Mouse (Mus musculus) fibroblast of lung, adult 2 months (primary cell): ENCODE data around the gene Atg16l2.

Experiments
- DNase-seq: peaks from one replicate; pipeline ENCODE4 v3.0.0-alpha.2; 2011; ENCODE audit warnings: low read depth

The Atg16l2 gene

DNA sequence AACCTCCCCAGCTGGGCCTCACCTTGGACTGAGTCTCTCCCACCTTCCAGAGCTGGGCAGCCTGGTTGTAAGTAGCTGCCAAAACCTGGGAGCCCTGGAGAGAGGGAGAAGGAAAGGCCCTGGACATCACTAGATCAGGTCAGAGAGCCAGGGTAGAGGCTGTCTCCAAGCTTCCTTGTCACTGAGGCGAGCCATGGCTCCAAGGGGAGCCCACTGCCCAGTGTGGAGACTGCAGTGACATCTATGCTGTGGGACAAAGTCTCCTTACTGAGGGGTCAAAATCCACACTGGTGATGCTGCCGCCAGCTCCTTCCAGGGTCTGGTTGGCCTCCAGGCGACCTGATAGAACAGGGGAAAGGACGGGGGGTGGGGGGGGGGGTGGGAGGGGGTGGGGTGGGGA is 10.0 kb downstream of the Atg16l2 start:
- DNase-seq = no peak

DNA sequence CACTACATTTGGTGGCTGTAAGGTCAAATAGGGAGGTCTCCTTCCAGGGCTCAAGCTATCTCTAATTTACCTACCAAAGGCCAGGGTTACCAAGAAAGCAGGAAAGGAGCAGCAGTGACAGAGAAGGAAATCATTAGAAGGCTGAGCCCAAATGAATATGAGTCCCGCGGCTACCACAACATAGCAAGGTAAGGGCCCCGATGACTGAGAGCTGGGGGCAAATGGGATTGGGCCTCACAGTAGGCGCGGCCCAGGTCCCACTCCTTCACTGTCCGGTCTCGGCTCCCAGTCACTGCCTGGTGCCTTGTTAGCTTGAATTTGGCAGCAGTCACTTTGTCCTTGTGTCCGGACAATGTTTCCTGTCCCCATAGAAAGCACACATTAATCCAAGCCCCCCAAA is 10.4 kb downstream of the Atg16l2 start:
- no peak for DNase-seq

DNA sequence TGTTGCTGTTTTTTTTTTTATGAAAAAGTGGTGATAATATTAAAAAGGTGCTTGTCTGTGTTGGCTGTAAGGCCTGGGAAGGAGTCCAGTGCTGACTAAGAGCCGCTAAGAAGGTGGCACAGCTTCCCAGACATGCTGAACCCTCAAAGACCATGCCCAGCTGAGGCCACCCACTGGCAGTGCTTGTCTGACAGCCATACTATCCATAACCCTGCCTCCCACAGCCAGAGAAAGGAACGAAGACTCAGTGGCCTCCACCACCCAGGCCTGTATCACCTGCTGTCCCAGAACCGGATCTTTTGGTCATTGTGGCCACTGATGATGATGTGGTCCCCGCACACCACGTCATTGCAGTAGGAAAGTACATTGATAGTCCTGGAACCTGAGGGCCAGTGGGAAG is 10.8 kb downstream of the Atg16l2 start:
- no peak for DNase-seq

DNA sequence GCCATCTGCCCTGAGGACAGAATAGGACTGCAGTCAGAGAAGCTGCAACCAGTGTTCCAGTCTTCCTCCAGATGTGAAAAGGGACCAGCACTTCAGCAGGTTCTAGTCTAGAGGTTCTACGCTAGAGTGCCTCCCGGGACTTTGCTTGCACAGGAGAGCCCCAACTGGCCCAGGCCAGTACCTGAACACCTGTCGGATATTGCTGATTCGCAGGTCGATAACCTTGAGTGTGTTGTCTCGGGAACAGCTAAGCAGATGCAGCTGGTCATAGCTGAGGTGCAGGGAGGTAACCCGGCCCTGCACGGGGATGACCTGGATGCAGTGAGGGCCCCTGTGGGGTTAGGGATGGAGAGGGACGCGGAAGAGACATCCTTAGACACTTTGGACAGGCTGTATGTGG is 11.7 kb downstream of the Atg16l2 start:
- DNase-seq = no peak

DNA sequence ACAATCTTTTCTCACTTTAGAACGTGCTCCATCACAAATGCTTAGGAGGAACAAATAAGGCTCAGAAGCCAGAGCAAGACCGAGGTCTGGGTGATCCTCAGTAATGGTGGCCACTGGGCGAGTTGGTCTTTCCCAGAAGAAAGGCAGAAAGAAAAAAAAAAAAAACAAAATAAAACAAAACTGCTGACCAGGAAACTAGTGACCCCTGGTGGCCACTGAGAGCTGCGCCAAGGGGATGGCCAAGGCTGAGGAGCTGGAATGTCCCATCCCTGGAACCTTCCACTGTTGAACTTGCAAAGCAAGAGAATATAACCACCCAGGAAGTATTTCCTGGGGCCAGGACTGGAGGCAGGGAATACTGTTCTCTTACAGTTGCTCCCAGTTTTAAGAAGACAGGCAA is 13.6 kb downstream of the Atg16l2 start:
- no peak for DNase-seq

DNA sequence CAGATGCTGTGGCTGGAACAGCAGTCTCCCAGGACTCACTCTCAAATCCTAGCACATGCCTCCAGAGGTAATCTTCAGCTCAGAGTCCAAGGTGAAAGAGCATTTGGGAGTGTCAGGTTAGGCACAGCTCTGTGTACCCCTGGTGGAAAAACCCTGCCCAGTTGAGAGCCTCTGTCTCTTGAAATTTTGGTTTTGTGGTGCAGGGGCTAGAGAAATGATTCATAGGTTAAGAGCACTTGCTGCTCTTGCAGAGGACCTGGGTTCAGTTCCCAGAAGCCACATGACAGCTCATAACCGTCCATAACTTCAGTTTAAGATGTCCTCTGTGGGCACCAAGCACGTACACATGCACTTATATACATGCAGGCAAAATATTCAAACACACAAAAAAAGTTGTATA is 14.2 kb downstream of the Atg16l2 start:
- DNase-seq = no peak

DNA sequence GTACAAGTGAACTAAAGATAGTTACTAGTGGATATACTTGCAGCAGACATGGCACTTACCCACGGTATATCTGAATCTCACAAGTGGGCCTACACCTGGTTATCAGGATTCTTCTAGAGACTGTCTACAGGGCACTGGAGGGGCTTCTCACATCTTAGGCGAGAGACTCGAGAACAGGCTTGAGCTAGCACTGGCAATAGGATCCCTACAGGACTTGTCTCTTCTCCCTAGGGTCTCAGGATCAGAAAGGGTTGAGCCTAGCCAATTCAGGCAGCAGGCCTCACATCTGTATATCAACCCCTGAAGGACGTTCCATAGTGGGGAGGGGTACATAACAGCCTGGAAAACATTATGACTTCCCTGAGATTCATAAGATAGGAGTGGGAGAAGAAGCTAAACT is 15.2 kb downstream of the Atg16l2 start:
- DNase-seq = no peak

DNA sequence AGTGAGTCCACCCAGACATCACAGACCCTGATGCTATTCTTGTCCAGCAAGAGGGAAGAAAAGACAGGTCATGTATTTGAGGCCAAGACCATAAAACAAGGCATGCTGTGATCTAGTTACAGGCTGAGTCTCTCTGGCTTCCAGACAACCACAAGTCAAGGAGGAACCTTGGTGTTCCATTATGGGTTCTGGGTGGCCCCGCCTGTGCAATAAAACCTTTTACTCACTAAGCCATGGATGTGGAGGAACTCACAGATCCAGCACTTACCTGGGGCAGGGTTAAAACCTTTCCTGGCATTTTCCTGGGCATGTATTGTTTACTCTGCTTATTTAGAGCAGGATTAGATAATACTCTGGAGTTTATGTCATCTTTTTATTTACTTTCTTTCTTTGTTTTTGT is 17.5 kb downstream of the Atg16l2 start:
- DNase-seq = no peak

DNA sequence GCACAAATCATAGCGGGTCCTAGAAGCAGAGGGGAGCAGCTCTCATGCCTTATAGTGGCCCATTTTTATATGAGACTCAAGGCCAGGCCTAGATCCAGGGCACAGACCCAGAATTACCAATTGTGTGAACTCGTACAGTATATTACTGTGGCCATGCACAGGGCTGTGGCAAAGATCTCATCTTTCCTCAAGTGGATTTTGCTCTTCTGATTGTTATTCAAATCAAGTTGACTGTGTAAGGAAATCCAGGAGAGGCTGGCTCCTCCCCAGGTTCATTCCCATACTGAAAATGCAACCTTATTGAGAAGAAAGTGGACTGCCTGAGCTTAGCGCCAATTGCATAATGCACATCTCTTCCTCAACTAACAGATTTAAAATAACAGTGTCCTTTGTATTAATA is 19.3 kb downstream of the Atg16l2 start:
- no peak for DNase-seq

DNA sequence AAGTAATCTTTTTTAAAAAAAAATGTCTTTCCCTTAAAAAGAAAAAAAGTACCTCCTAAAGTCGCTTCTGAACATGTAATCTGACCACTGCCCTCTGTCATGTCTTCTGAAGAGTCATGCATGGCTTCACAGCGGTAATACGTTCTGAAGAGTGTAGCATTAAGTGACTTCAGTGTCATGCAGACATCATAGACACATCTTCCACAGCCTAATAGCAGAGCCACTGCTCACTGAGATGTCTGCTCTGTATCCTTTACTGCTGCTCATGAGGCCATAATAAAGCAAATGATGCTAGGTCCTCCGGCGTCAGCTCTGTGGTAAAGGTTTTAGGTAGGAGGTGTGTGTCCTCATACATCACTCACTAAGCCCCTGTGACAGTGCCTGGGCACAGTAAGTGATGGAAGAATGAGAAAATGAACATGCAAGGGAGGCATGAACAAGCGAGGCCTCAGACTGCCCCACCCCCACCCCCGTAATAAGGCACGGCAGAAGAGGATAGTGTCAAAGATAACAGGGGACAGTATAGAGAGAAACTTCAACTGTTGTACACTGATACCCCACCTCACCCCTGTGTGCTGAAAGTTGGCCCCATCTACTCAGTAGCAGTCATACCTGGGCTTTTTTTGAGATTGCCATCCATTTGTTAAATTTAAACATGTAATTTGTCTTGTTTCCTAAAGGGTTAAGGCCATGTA is 29.4 kb downstream of the Atg16l2 start:
- DNase-seq = no peak

DNA sequence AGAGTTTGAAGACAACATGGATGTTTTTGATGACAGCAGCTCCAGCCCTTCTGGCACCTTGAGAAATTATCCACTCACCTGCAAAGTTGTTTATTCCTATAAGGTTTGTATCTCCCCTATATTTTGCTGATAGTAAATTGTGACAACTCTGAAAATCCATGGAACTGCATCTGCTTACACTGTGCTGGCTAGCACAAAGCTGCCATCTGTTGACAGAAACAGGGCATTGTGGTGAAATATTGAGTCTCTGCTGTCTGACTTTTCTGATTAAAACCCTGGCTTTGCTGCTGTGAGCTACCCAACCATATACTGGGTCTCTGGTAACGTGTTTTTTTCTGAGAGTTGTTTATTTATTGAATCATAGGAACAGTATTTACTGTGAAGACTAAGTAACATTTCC is 30.4 kb downstream of the Atg16l2 start:
- DNase-seq = no peak

DNA sequence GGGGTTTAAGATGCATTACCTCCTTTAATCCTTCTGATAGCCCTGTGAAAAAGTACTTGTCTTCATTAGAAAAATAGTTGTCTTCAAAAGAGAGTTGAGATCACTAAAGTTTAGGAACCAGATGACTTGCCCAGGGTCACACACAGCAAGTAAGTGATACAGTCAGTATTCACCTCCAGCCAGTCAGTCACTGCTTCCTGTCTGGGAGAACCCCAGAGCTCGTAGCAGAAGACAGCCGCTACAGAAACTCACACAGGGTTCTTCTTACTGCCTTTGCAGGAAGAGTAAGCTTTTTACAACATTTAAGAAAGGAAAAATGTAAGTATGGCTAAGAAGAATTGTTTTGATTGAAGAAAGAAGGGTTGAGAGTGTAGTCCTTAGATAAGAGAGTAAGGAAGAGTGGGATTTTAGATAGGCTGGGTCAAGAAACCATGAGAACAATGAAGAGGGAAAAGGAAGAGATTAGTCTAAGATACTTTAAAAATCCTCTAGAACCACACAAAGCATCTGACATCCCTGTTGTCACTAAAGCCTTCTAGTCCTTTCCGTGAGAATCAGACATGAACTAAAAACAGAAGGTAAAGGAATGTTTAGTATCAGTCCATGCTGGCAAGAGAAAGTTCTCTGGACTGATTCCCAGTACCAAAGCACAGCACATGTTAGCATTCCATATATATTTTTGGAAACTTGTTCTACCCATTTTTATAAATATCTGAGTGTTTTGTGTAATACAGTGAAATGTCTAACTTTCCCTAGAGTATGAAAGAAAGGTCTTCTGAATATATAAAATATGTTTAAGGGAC is 34.4 kb downstream of the Atg16l2 start:
- no peak for DNase-seq

DNA sequence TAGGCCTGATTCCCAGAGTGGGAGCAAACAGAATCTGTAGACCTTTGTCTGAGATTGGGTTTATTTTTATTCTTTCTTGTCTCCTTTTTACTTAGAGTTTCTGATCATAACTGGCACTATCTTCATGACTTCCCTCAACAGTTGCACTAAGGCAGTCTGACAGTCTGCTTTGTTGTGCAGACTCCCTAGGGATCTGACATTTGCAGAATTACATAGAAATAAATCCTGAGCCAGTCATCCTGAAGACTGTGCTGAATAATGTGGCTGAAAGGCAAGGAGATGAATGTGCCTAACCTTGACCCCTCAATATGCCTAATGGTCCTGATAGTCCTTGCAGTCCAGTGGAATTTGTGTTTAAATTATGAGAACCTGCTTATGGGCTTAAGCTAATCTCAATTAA is 38.5 kb downstream of the Atg16l2 start:
- DNase-seq = no peak

DNA sequence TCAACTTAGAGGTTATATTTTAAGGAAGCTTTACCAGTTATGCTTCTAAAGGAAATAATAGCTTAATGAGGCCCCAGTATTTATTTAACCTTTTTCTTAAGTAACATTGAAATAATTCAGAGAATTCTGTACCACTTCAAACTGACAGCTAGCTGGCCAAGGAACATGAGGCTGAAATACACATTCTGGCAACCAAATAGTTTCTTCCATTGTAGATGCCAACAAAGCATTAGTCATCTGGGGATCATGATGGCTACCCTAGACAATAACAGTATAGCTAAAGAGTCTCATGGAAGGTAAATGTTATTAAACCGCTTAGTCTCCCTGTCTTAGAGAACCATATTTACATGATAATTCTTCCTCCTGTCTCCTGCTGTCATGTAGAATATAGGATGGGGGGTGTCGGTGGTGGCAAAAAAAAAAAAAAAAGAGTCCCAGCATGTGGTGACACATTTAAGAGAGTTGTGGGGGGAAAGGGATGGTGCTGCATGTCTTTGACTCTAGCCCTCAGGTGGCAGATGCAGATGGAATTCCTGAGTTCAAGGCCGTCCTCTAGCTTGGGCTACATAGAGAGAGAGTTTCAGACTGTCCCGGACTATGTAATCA is 40.0 kb downstream of the Atg16l2 start:
- no peak for DNase-seq

DNA sequence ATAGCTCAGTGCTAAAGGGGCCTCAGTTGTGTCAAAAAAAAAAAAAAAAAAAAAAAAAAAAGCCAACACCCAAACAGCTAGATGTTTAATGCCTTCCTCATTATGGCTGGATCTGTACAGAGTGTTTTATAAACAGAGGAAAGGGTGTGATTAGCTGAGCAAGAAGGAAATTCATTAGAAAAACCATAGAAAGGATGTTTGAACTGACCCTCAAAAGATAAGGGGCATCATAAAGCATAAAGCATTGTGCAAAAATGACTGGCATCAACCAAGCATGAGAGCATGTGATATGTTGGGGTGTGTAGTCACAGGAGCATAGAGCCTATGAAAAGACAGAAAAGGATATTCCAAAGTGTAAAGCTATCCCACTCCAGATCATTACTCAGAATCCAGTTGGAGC is 43.6 kb downstream of the Atg16l2 start:
- no peak for DNase-seq

DNA sequence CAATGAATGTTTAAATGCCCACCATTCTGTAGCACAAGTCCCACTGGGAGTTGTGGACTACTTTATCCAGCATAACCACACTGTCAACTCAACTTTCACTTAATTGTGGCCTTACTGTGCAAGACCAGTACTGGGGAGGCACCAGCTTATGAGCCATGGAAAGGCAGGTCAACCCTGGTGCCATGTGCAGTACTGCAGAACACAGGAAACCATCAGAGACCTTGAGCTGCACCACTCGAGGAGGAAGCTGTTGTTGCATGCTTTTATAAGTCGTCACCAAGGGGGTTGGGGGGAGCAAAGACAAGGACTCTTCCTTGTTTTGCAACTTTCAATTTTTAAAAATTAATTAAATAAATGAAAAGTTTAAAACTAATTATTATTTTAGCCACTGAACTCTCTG is 49.0 kb downstream of the Atg16l2 start:
- DNase-seq = no peak

DNA sequence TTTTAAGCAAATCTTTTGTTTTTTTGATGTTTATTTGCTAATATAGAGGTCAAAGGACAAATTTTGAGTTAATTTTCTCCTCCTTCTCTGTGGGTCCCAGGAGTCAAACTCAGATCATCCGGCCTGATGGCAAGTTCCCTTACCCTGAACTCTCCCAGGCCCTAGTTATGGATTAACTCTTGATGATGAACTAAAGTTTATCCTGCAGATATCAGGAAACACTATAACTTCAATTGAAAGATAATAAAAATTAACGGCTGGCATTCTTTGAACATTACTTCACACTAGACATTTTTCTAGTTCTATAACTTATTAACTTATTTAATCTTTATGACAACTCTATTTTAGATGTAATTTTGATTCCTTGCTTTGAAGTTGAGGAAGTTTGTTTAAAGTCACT is 52.9 kb downstream of the Atg16l2 start:
- no peak for DNase-seq

DNA sequence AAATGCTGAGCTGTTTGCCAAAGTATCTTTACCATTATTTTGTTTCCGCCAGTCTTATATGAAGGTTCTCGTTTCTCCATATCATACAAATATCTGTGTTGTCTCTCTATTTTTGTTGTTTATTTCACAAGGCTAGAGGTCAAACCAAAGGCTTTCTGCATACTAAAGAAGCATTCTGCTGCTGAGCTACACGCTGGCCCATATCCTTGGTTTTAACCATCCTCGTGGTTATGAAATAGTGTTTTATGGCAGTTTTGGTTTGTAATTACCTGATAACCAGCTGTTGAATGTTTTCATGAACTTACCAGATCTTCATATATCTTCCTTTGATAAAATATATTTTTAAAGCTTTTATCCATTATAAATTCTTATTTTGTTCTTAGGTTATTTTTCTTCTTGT is 53.3 kb downstream of the Atg16l2 start:
- DNase-seq = no peak

DNA sequence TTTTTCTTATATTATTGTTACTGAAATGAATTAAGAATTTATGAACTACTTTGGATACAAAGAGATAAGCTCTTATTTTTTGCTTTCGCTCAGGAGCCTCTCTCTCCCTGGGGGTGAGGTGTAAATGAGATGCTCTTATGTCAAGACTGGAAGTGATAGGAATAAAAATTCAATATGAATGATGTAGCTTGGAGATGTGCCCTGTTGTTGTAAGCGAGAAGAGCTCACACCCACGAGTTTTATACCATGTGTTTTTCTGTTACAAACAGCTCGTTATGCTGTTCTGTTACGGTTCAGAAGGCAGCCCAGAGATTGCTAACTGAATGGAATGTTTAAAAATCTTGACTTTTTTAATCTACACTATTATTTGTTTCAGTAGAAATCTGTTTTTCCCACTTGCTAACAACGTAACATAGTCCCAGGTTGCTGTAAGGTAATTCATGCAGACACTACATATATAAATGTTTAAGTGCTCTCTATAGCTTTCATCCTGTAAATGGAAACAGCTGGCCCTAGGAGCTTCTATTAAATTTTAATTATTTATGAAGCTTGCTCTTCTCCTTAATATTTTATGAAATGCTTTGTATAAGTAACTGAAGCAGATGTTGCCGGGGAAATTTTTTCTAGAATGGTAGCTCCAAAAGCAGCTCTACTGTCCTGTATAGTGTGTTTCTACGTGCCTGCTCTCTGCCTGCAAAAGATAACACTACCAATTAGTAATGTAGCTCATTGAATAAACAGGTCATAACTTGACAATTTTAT is 65.2 kb downstream of the Atg16l2 start:
- DNase-seq = no peak

DNA sequence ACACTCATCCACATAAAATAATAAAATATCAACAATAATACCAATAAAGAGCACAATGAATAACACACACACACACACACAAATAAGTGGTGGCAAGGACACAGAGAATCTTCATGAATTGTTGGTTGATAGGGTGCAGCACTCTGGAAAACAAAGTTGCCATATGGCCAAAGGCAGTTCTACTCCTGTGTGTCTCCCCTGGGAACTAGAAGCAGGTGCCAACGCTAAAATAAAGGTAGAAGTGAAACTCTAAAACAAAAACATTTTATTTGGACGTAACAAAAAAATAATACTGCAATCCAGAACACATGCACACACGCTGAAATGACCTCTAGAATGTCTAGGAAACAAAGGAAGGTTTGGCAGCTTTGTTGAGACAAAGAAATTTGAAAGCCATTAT is 69.3 kb downstream of the Atg16l2 start:
- DNase-seq = no peak

DNA sequence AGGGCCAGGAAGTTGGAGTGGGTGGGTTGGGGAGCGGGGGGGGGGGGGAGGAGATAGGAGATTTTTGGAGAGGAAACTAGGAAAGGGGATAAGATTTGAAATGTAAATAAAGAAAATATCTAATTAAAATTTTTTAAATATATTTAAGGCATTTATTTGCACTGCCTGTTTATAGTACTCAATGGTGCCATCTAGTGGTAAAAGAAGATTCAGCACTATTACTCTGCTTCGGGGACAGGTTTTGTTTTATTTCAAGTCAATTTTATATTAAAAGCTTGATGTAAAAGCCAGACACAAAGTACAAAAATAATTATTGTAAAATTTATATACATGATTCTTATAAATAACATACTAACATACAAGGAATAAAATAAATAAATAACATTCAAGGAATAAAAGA is 70.6 kb downstream of the Atg16l2 start:
- DNase-seq = peak; percentile 23

DNA sequence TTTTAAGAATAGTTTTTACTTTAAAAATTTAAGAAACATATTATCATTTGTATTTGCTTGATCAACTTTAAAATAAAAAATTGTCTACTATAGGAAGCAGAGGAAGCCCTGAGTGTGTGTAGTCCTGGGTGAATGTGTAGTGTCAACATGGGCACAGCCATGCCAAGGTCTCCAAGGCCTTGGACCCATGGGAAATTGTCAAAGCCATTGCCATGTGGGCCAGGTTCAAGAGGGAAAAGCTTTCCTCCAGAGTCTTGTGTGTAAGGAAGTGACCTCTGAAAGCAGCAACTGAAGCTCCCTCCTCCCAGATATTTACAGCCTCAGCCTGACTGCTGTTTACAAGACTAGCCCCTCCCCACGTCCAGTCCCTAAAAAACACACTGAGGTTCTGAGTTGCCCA is 72.7 kb downstream of the Atg16l2 start:
- DNase-seq = no peak

DNA sequence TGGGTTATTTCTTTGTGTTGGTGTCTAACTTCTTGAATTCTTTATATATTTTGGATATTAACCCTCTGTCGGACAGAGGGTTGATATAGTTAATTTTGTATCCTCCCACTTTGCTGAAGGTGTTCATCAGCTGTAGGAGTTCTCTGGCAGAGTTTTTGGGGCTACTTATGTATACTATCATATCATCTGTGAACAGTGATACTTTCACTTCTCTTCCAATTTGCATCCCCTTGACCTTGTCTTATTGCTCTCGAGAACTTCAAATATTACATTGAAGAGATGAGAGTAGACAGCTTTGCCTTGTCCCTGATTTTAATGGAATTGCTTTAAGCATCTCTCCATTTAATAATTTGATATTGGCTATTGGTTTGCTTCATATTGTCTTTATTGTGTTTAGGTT is 78.5 kb downstream of the Atg16l2 start:
- no peak for DNase-seq
